Mouse (Mus musculus) hindbrain, postnatal 0 days (tissue): ENCODE measurements around the gene Cbl. TPM values are rescaled to one million over a fixed set of nuclear protein-coding genes. Genes with fewer than 3 reads are reported as not detected.
A peak's percentile ranks its signal among the peaks of the same experiment; 100 is the strongest.

Experiments used
- ATAC-seq: fragments of 200-750 bp; cut with Nextera tagmentation; 2 replicates; pipeline ENCODE4 v1.8.0; 2017; ENCODE audit warnings: mild to moderate bottlenecking, moderate TSS enrichment, moderate library complexity
- DNase-seq: peaks from one replicate; pipeline ENCODE4 v3.0.0-alpha.2; 2015; ENCODE audit warnings: low spot score
- H3K27ac ChIP-seq: fragments of 300-500 bp; sonication (generic); 2 replicates; pipeline ENCODE4 v1.5.1; 2014; ENCODE audit warnings: mild to moderate bottlenecking
- H3K27me3 ChIP-seq: fragments of 300-500 bp; sonication (generic); 2 replicates; pipeline ENCODE4 v1.6.1; 2014; ENCODE audit warnings: low read length, mixed read lengths; ENCODE audit not compliant: insufficient read depth
- H3K36me3 ChIP-seq: fragments of 300-500 bp; sonication (generic); 2 replicates; pipeline ENCODE4 v1.6.1; 2014; ENCODE audit warnings: low read length, mixed read lengths; ENCODE audit not compliant: insufficient read depth
- H3K4me1 ChIP-seq: fragments of 300-500 bp; sonication (generic); 2 replicates; pipeline ENCODE4 v1.6.1; 2014; ENCODE audit warnings: antibody characterized with exemption, low read length, mixed read lengths; ENCODE audit not compliant: insufficient read depth
- H3K4me2 ChIP-seq: fragments of 300-500 bp; sonication (generic); 2 replicates; pipeline ENCODE4 v1.6.1; 2014; ENCODE audit warnings: low read depth, mild to moderate bottlenecking, low read length, moderate library complexity, mixed read lengths
- H3K4me3 ChIP-seq: fragments of 300-500 bp; sonication (generic); 2 replicates; pipeline ENCODE4 v1.5.1; 2014; ENCODE audit warnings: low read length
- H3K9ac ChIP-seq: fragments of 300-500 bp; sonication (generic); replicated peaks from 2 replicates; pipeline ENCODE4 v1.6.1; 2014; ENCODE audit warnings: mild to moderate bottlenecking, low read length, moderate library complexity, mixed read lengths
- H3K9me3 ChIP-seq: fragments of 300-500 bp; sonication (generic); 2 replicates; pipeline ENCODE4 v1.6.1; 2016; ENCODE audit warnings: low read length, mixed read lengths
- CTCF ChIP-seq: IDR thresholded peaks from 2 replicates; pipeline ENCODE4 v1.5.1; 2016; ENCODE audit warnings: antibody characterized with exemption, control low read depth, low read depth
- WGBS: fragments of 180-500 bp; shearing (Covaris S2); extraction: QIAGEN DNeasy Blood & Tissue Kit; methylation state at CpG from one replicate; pipeline ENCODE4 v1.1.7; 2014; 5-methylcytosine and 5-hydroxymethylcytosine counted together
- polyA plus RNA-seq: library from polyadenylated mRNA; unstranded; fragments of >200 nt; fragmentation: Nextera tagmentation; extraction: Ambion mirVana; gene quantifications from 2 replicates; pipeline ENCODE4 v1.2.1, GENCODE M21; 2015
- total RNA-seq: library from RNA; depleted of rRNA; stranded (reverse); fragments of >200 nt; gene quantifications from 2 replicates; pipeline ENCODE4 v1.2.3, GENCODE M21; 2014

Cbl gene
- total and polyA plus RNA-seq, 2 experiments from 2014 or later = 13.2 to 24.2 TPM

DNA sequence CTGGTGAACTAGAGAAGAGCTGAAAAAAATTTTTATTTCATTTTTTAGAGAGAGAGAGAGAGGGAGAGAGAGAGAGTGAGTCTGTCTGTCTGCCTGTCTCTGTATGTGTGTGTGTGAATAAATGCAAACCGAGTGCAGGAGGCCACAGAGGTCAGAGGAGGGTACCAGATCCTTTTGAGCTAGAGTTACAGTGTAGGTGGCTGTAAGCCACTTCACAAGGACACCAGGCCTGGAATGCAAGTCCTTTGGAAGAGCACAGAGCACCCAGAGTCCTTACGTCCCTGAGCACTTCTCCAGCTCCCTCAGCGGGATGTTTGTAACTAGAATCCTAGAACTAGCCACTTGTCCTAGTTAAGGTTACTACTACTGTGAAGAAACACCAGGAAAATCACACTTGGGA is 74.0 kb downstream of the Cbl start:
- WGBS = 89% methylated on average over 3 of the region's 3 CpGs
- no peaks in the 10 kb centered on the region for H3K9me3 ChIP-seq
- ATAC-seq = no peak
- peaks cover 58% of the 10 kb centered on the region for H3K36me3 ChIP-seq
- H3K4me2 ChIP-seq = no peak overlapping the region
- no peak for TF ChIP-seq CTCF
- H3K4me1 ChIP-seq = no peaks in the 10 kb centered on the region
- no peak overlapping the region for H3K9ac ChIP-seq
- no peaks in the 10 kb centered on the region for H3K27me3 ChIP-seq
- no peak for DNase-seq
- no peak overlapping the region for H3K27ac ChIP-seq
- no peak overlapping the region for H3K4me3 ChIP-seq

GRCm38 (mm10) chr9:44147290-44147689 is 86.6 kb downstream of the Cbl start:
- DNase-seq = peak; percentile 35
- H3K4me2 ChIP-seq = no peak overlapping the region
- H3K27ac ChIP-seq = no peak overlapping the region
- H3K4me1 ChIP-seq = no peaks in the 10 kb centered on the region
- H3K4me3 ChIP-seq = no peak overlapping the region
- no peak overlapping the region for H3K9ac ChIP-seq
- H3K9me3 ChIP-seq = no peaks in the 10 kb centered on the region
- H3K27me3 ChIP-seq = no peaks in the 10 kb centered on the region
- 48% methylated on average over 3 of the region's 3 CpGs for WGBS
- H3K36me3 ChIP-seq = peaks cover 14% of the 10 kb centered on the region; the same call in 1 of the 2 replicates
- no peak for ATAC-seq
- peak; percentile 70 for TF ChIP-seq CTCF

DNA sequence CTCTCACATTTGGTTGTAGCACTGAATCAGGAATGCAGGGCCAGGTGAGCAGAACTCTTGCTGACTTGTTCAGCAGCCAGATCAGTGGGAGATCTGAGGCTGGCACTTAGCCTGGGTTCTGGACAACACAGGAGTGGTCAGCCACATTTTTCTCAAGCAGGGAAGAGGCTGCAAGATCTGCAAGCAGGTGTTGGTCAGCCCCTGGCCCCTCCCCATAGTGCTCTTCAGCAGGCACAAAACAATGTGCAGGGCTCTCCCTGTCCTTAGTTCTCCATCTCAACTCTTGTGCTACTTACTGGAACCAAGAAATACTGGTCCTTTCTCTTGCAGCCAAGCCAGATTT is 89.2 kb downstream of the Cbl start:
- Histone ChIP-seq H3K4me3 (no peak overlapping the region), H3K9ac (no peak overlapping the region), H3K4me1 (no peaks in the 10 kb centered on the region), H3K27ac (no peak overlapping the region), H3K9me3 (no peaks in the 10 kb centered on the region), H3K4me2 (no peak overlapping the region), H3K27me3 (no peaks in the 10 kb centered on the region), H3K36me3 (0 out of 2 replicates have a peak, but pooled peaks cover 11% of the 10 kb centered on the region)
- no peak for TF ChIP-seq CTCF
- ATAC-seq (no peak), DNase-seq (no peak)

- Histone ChIP-seq H3K4me3 (no peak overlapping the region), H3K4me1 (no peaks in the 10 kb centered on the region), H3K27me3 (no peaks in the 10 kb centered on the region), H3K4me2 (no peak overlapping the region), H3K9ac (no peak overlapping the region), H3K36me3 (0 out of 2 replicates have a peak, but pooled peaks cover 8% of the 10 kb centered on the region), H3K27ac (no peak overlapping the region), H3K9me3 (no peaks in the 10 kb centered on the region)
- 27% methylated on average over 7 of the region's 8 CpGs for WGBS
- DNase-seq (peak; percentile 38), ATAC-seq (0 out of 2 replicates have a peak, but pooled peaks have one; percentile 55)
- TF ChIP-seq CTCF = peak; percentile 29
These were observed 89.7 kb downstream of the Cbl start for GRCm38 (mm10) chr9:44144023-44144717.

GRCm38 (mm10) chr9:44143421-44143820 is 90.4 kb downstream of the Cbl start:
- H3K27ac ChIP-seq = no peak overlapping the region
- WGBS = 58% methylated on average over 5 of the region's 5 CpGs

DNA sequence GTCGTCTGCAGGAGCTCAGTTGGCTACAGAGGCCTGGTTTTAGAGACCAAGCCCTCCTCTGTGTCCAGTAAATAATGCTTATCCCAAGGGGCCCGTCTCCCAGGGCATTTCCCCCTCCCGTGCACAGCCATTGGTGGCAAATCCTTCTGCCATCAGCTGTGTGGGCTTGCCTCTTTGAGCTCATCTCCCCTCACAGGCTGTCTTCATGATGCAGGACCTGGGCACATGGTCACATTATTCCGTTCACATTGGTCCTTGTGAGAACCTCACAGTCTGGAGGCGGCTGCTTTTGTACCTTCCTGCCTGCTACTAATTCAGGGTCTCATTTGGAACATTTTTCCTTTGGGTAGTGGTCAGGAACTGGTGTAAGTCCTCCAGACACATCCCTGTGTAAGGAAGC is 91.9 kb downstream of the Cbl start:
- H3K4me3 ChIP-seq = no peak overlapping the region
- DNase-seq (no peak), ATAC-seq (no peak)
- H3K9me3 ChIP-seq = no peaks in the 10 kb centered on the region
- H3K4me2 ChIP-seq = no peak overlapping the region
- TF ChIP-seq CTCF = no peak
- 0 out of 2 replicates have a peak, but pooled peaks cover 5% of the 10 kb centered on the region for H3K36me3 ChIP-seq
- no peak overlapping the region for H3K9ac ChIP-seq
- no peaks in the 10 kb centered on the region for H3K4me1 ChIP-seq
- 49% methylated on average over 5 of the region's 5 CpGs for WGBS
- H3K27me3 ChIP-seq = no peaks in the 10 kb centered on the region
- no peak overlapping the region for H3K27ac ChIP-seq

More at GRCm38 (mm10) chr9:44143421-44143820, 90.4 kb downstream of the Cbl start:
- Histone ChIP-seq H3K4me2 (no peak overlapping the region), H3K9ac (no peak overlapping the region), H3K27me3 (no peaks in the 10 kb centered on the region), H3K9me3 (no peaks in the 10 kb centered on the region), H3K36me3 (0 out of 2 replicates have a peak, but pooled peaks cover 5% of the 10 kb centered on the region), H3K4me3 (no peak overlapping the region), H3K4me1 (no peaks in the 10 kb centered on the region)
- ATAC-seq (no peak), DNase-seq (no peak)
- no peak for TF ChIP-seq CTCF

DNA sequence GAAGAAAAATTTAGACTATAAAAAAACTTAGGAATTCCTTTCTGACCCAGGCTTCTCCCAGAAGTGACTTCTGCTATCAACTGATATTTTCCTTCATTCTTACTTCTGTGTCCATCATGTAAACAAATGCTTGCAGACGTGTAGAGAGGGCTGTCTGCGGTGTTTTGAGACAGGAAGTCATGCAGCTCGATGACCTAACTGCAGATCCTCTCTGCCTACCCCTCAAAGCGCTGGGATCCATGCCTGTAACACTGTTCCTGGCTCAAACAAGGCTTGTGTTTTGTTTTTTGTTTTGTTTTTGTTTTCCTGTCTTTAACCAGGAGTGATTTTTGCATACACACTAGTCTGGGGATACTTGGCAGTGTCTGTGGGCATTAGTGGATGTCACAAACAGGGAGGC is 96.0 kb downstream of the Cbl start:
- 68% methylated on average over 4 of the region's 4 CpGs for WGBS
- 0 out of 2 replicates have a peak, but pooled peaks cover 17% of the 10 kb centered on the region for H3K27me3 ChIP-seq
- no peak for ATAC-seq

More for the DNA sequence above, 96.0 kb downstream of the Cbl start:
- no peak for TF ChIP-seq CTCF
- H3K36me3 ChIP-seq = no peaks in the 10 kb centered on the region
- H3K9me3 ChIP-seq = no peaks in the 10 kb centered on the region
- no peak overlapping the region for H3K9ac ChIP-seq
- no peak overlapping the region for H3K4me3 ChIP-seq
- no peak overlapping the region for H3K27ac ChIP-seq
- H3K4me2 ChIP-seq = no peak overlapping the region
- H3K4me1 ChIP-seq = peaks cover 8% of the 10 kb centered on the region
- DNase-seq = no peak
